Mouse (Mus musculus) olfactory bulb, adult 2 months (tissue): ENCODE measurements around the gene Garnl3.

ENCODE experiments used
- CTCF ChIP-seq: fragments of 200-500 bp; IDR thresholded peaks from 2 replicates; pipeline ENCODE4 v1.5.1; 2012; ENCODE audit warnings: low read depth, mild to moderate bottlenecking, low read length, moderate library complexity; ENCODE audit not compliant: insufficient read depth
- POLR2A ChIP-seq: fragments of 200-500 bp; IDR thresholded peaks from 2 replicates; pipeline ENCODE4 v1.6.1; 2012; ENCODE audit warnings: mild to moderate bottlenecking, low read depth, low read length, moderate library complexity; ENCODE audit not compliant: insufficient read depth

GRCm38 (mm10) chr2:33046919-33047318, 84.5 kb downstream of the Garnl3 start:
- TF ChIP-seq CTCF (no peak), POLR2A (no peak)
